Mouse (Mus musculus): Measurements from ENCODE around the gene Ghr. TPM values are rescaled to one million over a fixed set of nuclear protein-coding genes. Genes with fewer than 3 reads are reported as not detected.
A peak's percentile ranks its signal among the peaks of the same experiment; 100 is the strongest.

Ghr gene
- total and polyA plus RNA-seq, 2 experiments from 2014 or later, result 7.9 to 11.8 TPM

DNA sequence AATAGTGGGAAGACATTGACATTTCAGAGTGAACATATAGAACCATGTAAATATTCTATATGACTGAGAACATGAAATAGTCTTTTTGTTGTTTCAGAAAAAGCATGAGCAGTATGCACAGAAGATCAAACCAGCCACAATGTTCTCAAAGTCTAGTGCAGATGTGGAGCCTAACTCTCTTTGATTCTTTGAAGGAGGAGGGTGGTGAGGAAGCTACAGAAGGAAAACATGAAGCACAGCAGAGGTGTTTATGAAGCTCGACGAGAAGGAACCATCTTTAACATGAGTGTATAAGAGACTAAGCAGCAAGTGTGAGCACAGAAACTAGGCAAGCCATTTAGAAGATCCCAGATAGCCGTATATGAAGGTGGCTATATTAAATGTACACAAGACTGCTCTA lies 273.4 kb downstream of the Ghr start:
- no peak overlapping the region for H3K9ac ChIP-seq (replicated peaks; ENCODE audit: low read length, poor library complexity, severe bottlenecking)
- H3K27me3 ChIP-seq (ENCODE audit: insufficient read depth, low read length), result no peaks in the 10 kb centered on the region
- H3K4me3 ChIP-seq (ENCODE audit: low read depth, low read length), result no peak overlapping the region
- H3K36me3 ChIP-seq (ENCODE audit: insufficient read depth, low read length), result no peaks in the 10 kb centered on the region
- 88% methylated on average over 3 of the region's 3 CpGs for WGBS
- H3K9me3 ChIP-seq (ENCODE audit: low read length), result no peaks in the 10 kb centered on the region
- DNase-seq (ENCODE audit: low spot score) (no peak), ATAC-seq (ENCODE audit: low FRiP score) (no peak)
- H3K4me1 ChIP-seq (ENCODE audit: insufficient read depth, low read length), result no peaks in the 10 kb centered on the region
- H3K4me2 ChIP-seq (ENCODE audit: low read depth, low read length, poor library complexity, severe bottlenecking), result no peak overlapping the region
- no peak for TF ChIP-seq CTCF (IDR thresholded peaks at IDR 0.05)
- no peak overlapping the region for H3K27ac ChIP-seq (ENCODE audit: low read depth, low read length)

- Histone ChIP-seq H3K27ac (ENCODE audit: low read depth, low read length) (no peak within 1 kb of the TSS), H3K4me2 (ENCODE audit: low read depth, low read length, poor library complexity, severe bottlenecking) (no peak within 1 kb of the TSS), H3K36me3 (ENCODE audit: insufficient read depth, low read length) (no peaks in the 10 kb centered on the region), H3K4me3 (ENCODE audit: low read depth, low read length) (no peak within 1 kb of the TSS), H3K9me3 (ENCODE audit: low read length) (no peaks in the 10 kb centered on the region), H3K27me3 (ENCODE audit: insufficient read depth, low read length) (no peaks in the 10 kb centered on the region), H3K9ac (replicated peaks; ENCODE audit: low read length, poor library complexity, severe bottlenecking) (no peak within 1 kb of the TSS), H3K4me1 (ENCODE audit: insufficient read depth, low read length) (no peaks in the 10 kb centered on the region)
- TF ChIP-seq CTCF (IDR thresholded peaks at IDR 0.05), result no peak
- WGBS, result 92% methylated on average over 12 of the region's 12 CpGs
- no peak for DNase-seq (ENCODE audit: low spot score)
- no peak for ATAC-seq (ENCODE audit: low FRiP score)
Measured at GRCm38 (mm10) chr15:3303426-3303825, 279.9 kb downstream of the Ghr start, which contains the start of gene Ccdc152. Gene Ccdc152, minus strand, starts transcription at chr15:3303526.

GRCm38 (mm10) chr15:3300361-3301100 lies 282.8 kb downstream of the Ghr start:
- Histone ChIP-seq H3K27ac (ENCODE audit: low read depth, low read length) (no peak overlapping the region), H3K4me3 (ENCODE audit: low read depth, low read length) (no peak overlapping the region), H3K4me2 (ENCODE audit: low read depth, low read length, poor library complexity, severe bottlenecking) (no peak overlapping the region), H3K27me3 (ENCODE audit: insufficient read depth, low read length) (no peaks in the 10 kb centered on the region), H3K4me1 (ENCODE audit: insufficient read depth, low read length) (no peaks in the 10 kb centered on the region), H3K36me3 (ENCODE audit: insufficient read depth, low read length) (no peaks in the 10 kb centered on the region), H3K9me3 (ENCODE audit: low read length) (no peaks in the 10 kb centered on the region), H3K9ac (replicated peaks; ENCODE audit: low read length, poor library complexity, severe bottlenecking) (no peak overlapping the region)
- DNase-seq (ENCODE audit: low spot score) (no peak), ATAC-seq (ENCODE audit: low FRiP score) (no peak)
- WGBS, result 84% methylated on average over 4 of the region's 4 CpGs
- no peak for TF ChIP-seq CTCF (IDR thresholded peaks at IDR 0.05)

GRCm38 (mm10) chr15:3297615-3298014 lies 285.7 kb downstream of the Ghr start:
- Histone ChIP-seq H3K36me3 (ENCODE audit: insufficient read depth, low read length) (no peaks in the 10 kb centered on the region), H3K9me3 (ENCODE audit: low read length) (no peaks in the 10 kb centered on the region), H3K27me3 (ENCODE audit: insufficient read depth, low read length) (no peaks in the 10 kb centered on the region), H3K4me1 (ENCODE audit: insufficient read depth, low read length) (no peaks in the 10 kb centered on the region), H3K27ac (ENCODE audit: low read depth, low read length) (no peak overlapping the region), H3K9ac (replicated peaks; ENCODE audit: low read length, poor library complexity, severe bottlenecking) (no peak overlapping the region), H3K4me3 (ENCODE audit: low read depth, low read length) (no peak overlapping the region), H3K4me2 (ENCODE audit: low read depth, low read length, poor library complexity, severe bottlenecking) (no peak overlapping the region)
- TF ChIP-seq CTCF (IDR thresholded peaks at IDR 0.05), result no peak
- 83% methylated on average over 8 of the region's 8 CpGs for WGBS
- ATAC-seq (ENCODE audit: low FRiP score) (no peak), DNase-seq (ENCODE audit: low spot score) (no peak)

DNA sequence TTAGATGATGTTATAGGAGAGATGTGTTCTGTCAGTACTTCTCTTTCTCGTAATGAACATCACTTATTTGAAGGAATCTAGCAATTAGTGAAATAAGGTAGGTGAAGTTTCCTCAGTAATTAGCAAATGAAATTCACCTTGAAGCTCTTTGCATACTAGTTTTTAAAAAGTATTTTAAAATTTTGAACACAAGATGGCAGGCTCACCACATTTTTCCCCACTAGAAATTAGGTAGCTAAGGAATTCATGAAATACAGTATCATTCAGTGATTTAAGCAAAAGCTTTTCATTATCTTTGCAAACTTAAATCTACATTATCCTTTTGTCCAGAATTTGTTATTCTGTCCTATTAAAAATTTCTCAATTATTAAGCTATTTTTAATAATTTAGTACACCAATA lies 287.3 kb downstream of the Ghr start:
- no peaks in the 10 kb centered on the region for H3K27me3 ChIP-seq (ENCODE audit: insufficient read depth, low read length)
- H3K27ac ChIP-seq (ENCODE audit: low read depth, low read length), result no peak overlapping the region
- H3K4me1 ChIP-seq (ENCODE audit: insufficient read depth, low read length), result no peaks in the 10 kb centered on the region
- WGBS, result 81% methylated on average over 1 of the region's 1 CpGs
- H3K36me3 ChIP-seq (ENCODE audit: insufficient read depth, low read length), result no peaks in the 10 kb centered on the region
- H3K9ac ChIP-seq (replicated peaks; ENCODE audit: low read length, poor library complexity, severe bottlenecking), result no peak overlapping the region
- ATAC-seq (ENCODE audit: low FRiP score), result no peak
- peak; percentile 42 for DNase-seq (ENCODE audit: low spot score)
- no peaks in the 10 kb centered on the region for H3K9me3 ChIP-seq (ENCODE audit: low read length)
- no peak overlapping the region for H3K4me3 ChIP-seq (ENCODE audit: low read depth, low read length)
- no peak overlapping the region for H3K4me2 ChIP-seq (ENCODE audit: low read depth, low read length, poor library complexity, severe bottlenecking)
- peak; percentile 73 for TF ChIP-seq CTCF (IDR thresholded peaks at IDR 0.05)

DNA sequence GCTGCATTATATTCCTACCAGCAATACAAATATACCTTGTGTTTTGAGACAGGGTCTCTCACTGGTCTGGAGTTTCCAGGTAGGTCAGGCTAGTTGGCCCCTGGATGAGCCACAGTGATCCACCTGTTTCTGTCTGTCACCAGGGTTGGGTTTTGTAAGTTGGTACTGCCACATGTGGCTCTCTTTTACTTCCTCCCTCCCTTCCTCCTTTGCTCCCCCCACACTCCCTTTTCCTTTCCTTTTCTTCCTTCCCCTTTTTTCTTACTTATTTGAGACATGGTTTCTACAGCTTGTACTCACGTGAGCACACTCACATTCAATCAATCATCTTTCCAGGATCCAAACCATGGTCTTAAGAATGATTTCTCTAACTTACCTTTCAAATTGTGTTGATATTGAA lies 289.8 kb downstream of the Ghr start:
- no peak for ATAC-seq (ENCODE audit: low FRiP score)
- TF ChIP-seq CTCF (IDR thresholded peaks at IDR 0.05), result no peak
- H3K4me1 ChIP-seq (ENCODE audit: insufficient read depth, low read length), result no peaks in the 10 kb centered on the region
- DNase-seq (ENCODE audit: low spot score), result no peak
- no peaks in the 10 kb centered on the region for H3K9me3 ChIP-seq (ENCODE audit: low read length)
- no peaks in the 10 kb centered on the region for H3K36me3 ChIP-seq (ENCODE audit: insufficient read depth, low read length)
- H3K27me3 ChIP-seq (ENCODE audit: insufficient read depth, low read length), result no peaks in the 10 kb centered on the region
- 53% methylated on average over 1 of the region's 1 CpGs for WGBS
- no peak overlapping the region for H3K27ac ChIP-seq (ENCODE audit: low read depth, low read length)
- no peak overlapping the region for H3K4me3 ChIP-seq (ENCODE audit: low read depth, low read length)
- H3K9ac ChIP-seq (replicated peaks; ENCODE audit: low read length, poor library complexity, severe bottlenecking), result no peak overlapping the region
- no peak overlapping the region for H3K4me2 ChIP-seq (ENCODE audit: low read depth, low read length, poor library complexity, severe bottlenecking)

Measured in midbrain, postnatal 0 days (tissue).